Comparison of ENCODE assay signal across 7 mouse cellular contexts in genomic region chr6:137723898-137724297, GRCm38 (mm10). TPM values are rescaled to one million over a fixed set of nuclear protein-coding genes. Genes with fewer than 3 reads are reported as not detected.
DNase-seq lines count a peak whose midpoint lies in the region.

No protein-coding gene starts in this region.

- DNase-seq in layer of hippocampus, adult 11-12 months (ENCODE audit: low spot score) = peak; percentile 61
- DNase-seq in layer of hippocampus, adult 9-10 months (ENCODE audit: low spot score) = no peak
- peak; percentile 56 for DNase-seq in CD4-positive helper T cell, adult 2 months (ENCODE audit: low read depth, low spot score)
- peak; percentile 88 for DNase-seq in NIH3T3 (ENCODE audit: low read depth)
- DNase-seq in fibroblast of lung, adult 2 months (ENCODE audit: low read depth) = peak; percentile 37
- peak; percentile 19 to 40 for DNase-seq in layer of hippocampus, postnatal 10 days (ENCODE audit: low spot score in 2 of 2)
- no peak for DNase-seq in urinary bladder, postnatal 10 days (ENCODE audit: low spot score)

RNA-seq across cellular contexts. Expression of gene Strap, which starts 11.0 kb away (rescaled TPM):
- 100 to 1,000 TPM; 131 to 140 TPM for total RNA-seq in layer of hippocampus, postnatal 10 days (2021)

RNA-seq across cellular contexts. Expression of gene Dera, which starts 30.4 kb away (rescaled TPM):
- total RNA-seq in layer of hippocampus, postnatal 10 days (2021) = 10 to 100 TPM; 14.4 to 17.5 TPM

Comparison
In these comparisons a context has a peak if more than half of its experiments do, and no peak if none do; other contexts are left out.
1. DNase-seq: peak in layer of hippocampus, adult 11-12 months (single experiment), CD4-positive helper T cell, adult 2 months (single experiment), NIH3T3 (single experiment), fibroblast of lung, adult 2 months (single experiment) and layer of hippocampus, postnatal 10 days (2 of 2); none in layer of hippocampus, adult 9-10 months (single experiment) and urinary bladder, postnatal 10 days (single experiment).